Mouse (Mus musculus): ENCODE results near the gene Barx1. TPM values are rescaled to one million over a fixed set of nuclear protein-coding genes. Genes with fewer than 3 reads are reported as not detected.

Gene Barx1
- total and polyA plus RNA-seq, 3 experiments: not detected

GRCm38 (mm10) chr13:48625433-48626184 lies 37.2 kb upstream of the Barx1 start, which contains the start of gene Ptpdc1:
Gene Ptpdc1, minus strand, starts transcription at chr13:48625664.
- Histone ChIP-seq H3K9me3 (replicated peaks; ENCODE audit: insufficient read depth, low read length) (no peaks in the 10 kb centered on the region), H3K9ac (ENCODE audit: control insufficient read depth, low read depth, low read length, poor library complexity, severe bottlenecking) (peak within 1 kb of the TSS; percentile 92), H3K27me3 (ENCODE audit: control insufficient read depth in 1 of 2, insufficient read depth in 2 of 2, low read length in 2 of 2) (no peaks in the 10 kb centered on the region), H3K4me3 (ENCODE audit: control insufficient read depth in 1 of 2, insufficient read depth in 1 of 2, low read depth in 2 of 2, low read length in 2 of 2) (peak within 1 kb of the TSS; percentile 79 to 86), H3K4me1 (ENCODE audit: control insufficient read depth in 1 of 2, insufficient read depth in 2 of 2, low read length in 2 of 2) (peaks cover 0 to 11% of the 10 kb centered on the region in 2 experiments; a peak in 1 of 4 replicates), H3K79me2 (ENCODE audit: control insufficient read depth, insufficient read depth, low read length, poor library complexity) (peaks cover 3% of the 10 kb centered on the region; the same call in 1 of the 2 replicates), H3K36me3 (ENCODE audit: control insufficient read depth in 1 of 2, insufficient read depth in 2 of 2, low read length in 2 of 2) (peaks cover 0 to 5% of the 10 kb centered on the region in 2 experiments; a peak in 2 of 4 replicates), H3K27ac (ENCODE audit: control insufficient read depth, low read depth, low read length) (peak within 1 kb of the TSS; percentile 67)
- DNase-seq (ENCODE audit: low read depth, low spot score): peak; percentile 97
- TF ChIP-seq TAL1 (IDR thresholded peaks at IDR 0.05; ENCODE audit: low read length) (no peak), NRF1 (IDR thresholded peaks at IDR 0.05; ENCODE audit: insufficient read depth, low read depth, low read length, poor library complexity, severe bottlenecking) (no peak), MYC (IDR thresholded peaks at IDR 0.05; ENCODE audit: low read depth, low read length) (peak; percentile 94), USF1 (IDR thresholded peaks at IDR 0.05; ENCODE audit: low read depth, low read length) (peak; percentile 98), MYB (IDR thresholded peaks at IDR 0.05; ENCODE audit: low read depth, low read length) (no peak), ZMIZ1 (IDR thresholded peaks at IDR 0.05; ENCODE audit: low read depth, low read length) (no peak; the same call in 1 of the 2 replicates), GABPA (IDR thresholded peaks at IDR 0.05; ENCODE audit: low read depth, low read length) (no peak), ELF1 (IDR thresholded peaks at IDR 0.05; ENCODE audit: low read depth, low read length) (no peak), MXI1 (IDR thresholded peaks at IDR 0.05; ENCODE audit: low read depth, low read length) (peak; percentile 75), CTCF (IDR thresholded peaks at IDR 0.05 in 2 of 3, conservative IDR thresholded peaks at IDR 0.05 in 1 of 3; ENCODE audit: control insufficient read depth in 1 of 3, insufficient read depth in 1 of 3, low read depth in 2 of 3, low read length in 3 of 3, poor library complexity in 1 of 3, severe bottlenecking in 1 of 3) (no peak), RCOR1 (IDR thresholded peaks at IDR 0.05; ENCODE audit: low read depth, low read length) (no peak), POLR2A (IDR thresholded peaks at IDR 0.05; ENCODE audit: control insufficient read depth in 1 of 2, insufficient read depth in 1 of 2, low read depth in 1 of 2, low read length in 2 of 2, poor library complexity in 1 of 2) (peak; percentile 68 to 84; a peak in 3 of 4 replicates), ZKSCAN1 (IDR thresholded peaks at IDR 0.05; ENCODE audit: low read depth, low read length) (no peak), ZC3H11A (IDR thresholded peaks at IDR 0.05; ENCODE audit: low read depth, low read length) (no peak), CHD2 (IDR thresholded peaks at IDR 0.05; ENCODE audit: low read length) (no peak), GATA1 (IDR thresholded peaks at IDR 0.05; ENCODE audit: low read depth, low read length) (no peak), TCF12 (IDR thresholded peaks at IDR 0.05; ENCODE audit: low read depth, low read length) (no peak), SMC3 (IDR thresholded peaks at IDR 0.05; ENCODE audit: low read depth, low read length) (no peak), ZNF384 (IDR thresholded peaks at IDR 0.05; ENCODE audit: low read depth, low read length) (no peak), TBP (IDR thresholded peaks at IDR 0.05; ENCODE audit: low read depth, low read length) (no peak), MAZ (IDR thresholded peaks at IDR 0.05; ENCODE audit: low read depth, low read length) (0 out of 2 replicates have a peak, but pooled peaks have one; percentile 16), JUND (IDR thresholded peaks at IDR 0.05; ENCODE audit: low read depth, low read length) (no peak), MEF2A (IDR thresholded peaks at IDR 0.05; ENCODE audit: extremely low read depth, insufficient replicate concordance, low read depth, low read length, poor library complexity, severe bottlenecking) (no peak), CHD1 (IDR thresholded peaks at IDR 0.05; ENCODE audit: low read depth, low read length) (no peak), MAFK (IDR thresholded peaks at IDR 0.05; ENCODE audit: borderline replicate concordance, low read depth, low read length) (no peak), USF2 (IDR thresholded peaks at IDR 0.05; ENCODE audit: borderline replicate concordance in 1 of 2, insufficient read depth in 1 of 2, low read depth in 1 of 2, low read length in 2 of 2) (peak; percentile 72 to 90), POLR2AphosphoS2 (IDR thresholded peaks at IDR 0.05; ENCODE audit: low read length) (no peak; the same call in 1 of the 2 replicates), E2F4 (IDR thresholded peaks at IDR 0.05; ENCODE audit: borderline replicate concordance, low read depth, low read length) (no peak), MAX (IDR thresholded peaks at IDR 0.05; ENCODE audit: low read length) (peak; percentile 92), EP300 (IDR thresholded peaks at IDR 0.05; ENCODE audit: low read depth in 1 of 2, low read length in 2 of 2) (no peak), UBTF (IDR thresholded peaks at IDR 0.05; ENCODE audit: borderline replicate concordance, insufficient read depth, low read depth, low read length) (0 out of 2 replicates have a peak, but pooled peaks have one; percentile 58), RAD21 (IDR thresholded peaks at IDR 0.05; ENCODE audit: low read depth, low read length) (no peak), HCFC1 (IDR thresholded peaks at IDR 0.05; ENCODE audit: low read depth, low read length) (0 out of 2 replicates have a peak, but pooled peaks have one; percentile 6), KAT2A (conservative IDR thresholded peaks at IDR 0.05; ENCODE audit: low read depth, low read length) (no peak), BHLHE40 (IDR thresholded peaks at IDR 0.05; ENCODE audit: borderline replicate concordance, low read depth, low read length) (no peak), NELFE (IDR thresholded peaks at IDR 0.05; ENCODE audit: low read depth, low read length) (peak; percentile 78)

Data from MEL (cell line).